Mouse (Mus musculus): ENCODE data around the gene Rmdn3.

DNA sequence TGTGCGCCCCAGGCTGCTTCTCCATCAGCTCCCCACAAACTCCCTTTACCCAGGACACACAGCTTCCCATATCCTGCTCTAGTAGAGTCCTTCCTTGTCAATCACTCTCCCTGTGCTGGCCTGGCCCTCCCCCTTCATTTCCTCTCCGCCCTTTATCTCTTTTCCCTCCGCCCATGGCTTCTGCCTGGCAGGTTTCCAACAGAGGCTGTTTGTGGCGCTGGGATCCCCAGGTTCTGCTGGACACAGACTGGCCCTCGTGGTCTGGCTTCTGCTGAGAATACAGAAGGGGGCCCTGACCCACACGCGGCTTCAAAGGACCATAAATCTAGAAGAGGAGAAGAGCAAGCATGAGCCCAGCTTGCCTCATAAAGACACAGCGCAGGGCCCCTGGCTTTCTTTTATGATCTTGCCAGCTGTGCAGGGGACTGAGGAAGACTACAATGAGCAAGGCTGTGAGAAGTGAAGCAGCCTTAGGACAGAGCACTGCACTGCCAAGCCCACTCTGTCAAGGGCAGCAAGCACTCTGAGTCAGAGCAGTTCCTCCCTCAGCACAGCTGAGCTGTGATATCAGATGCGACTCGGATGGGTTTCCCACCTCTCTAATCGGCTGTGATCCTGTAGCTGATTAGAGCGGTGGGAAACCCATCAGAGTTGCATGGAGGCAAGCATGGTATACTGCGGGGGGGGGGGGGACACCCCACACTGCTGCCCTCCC lies 16.2 kb upstream of the Rmdn3 start:
- TF ChIP-seq CTCF (IDR thresholded peaks at IDR 0.05; ENCODE audit: insufficient read depth, low read length) = no peak
- TF ChIP-seq POLR2A (IDR thresholded peaks at IDR 0.05; ENCODE audit: borderline replicate concordance, extremely low read depth, low read depth, low read length) = no peak
